Mouse (Mus musculus) hindbrain, postnatal 0 days (tissue): ENCODE data around the gene Itgal. TPM values are rescaled to one million over a fixed set of nuclear protein-coding genes. Genes with fewer than 3 reads are reported as not detected.

Experiments used
- ATAC-seq: fragments of 200-750 bp; cut with Nextera tagmentation; 2 replicates; pipeline ENCODE4 v1.8.0; 2017; ENCODE audit warnings: mild to moderate bottlenecking, moderate TSS enrichment, moderate library complexity
- DNase-seq: peaks from one replicate; pipeline ENCODE4 v3.0.0-alpha.2; 2015; ENCODE audit warnings: low spot score
- H3K27ac ChIP-seq: fragments of 300-500 bp; sonication (generic); 2 replicates; pipeline ENCODE4 v1.5.1; 2014; ENCODE audit warnings: mild to moderate bottlenecking
- H3K27me3 ChIP-seq: fragments of 300-500 bp; sonication (generic); 2 replicates; pipeline ENCODE4 v1.6.1; 2014; ENCODE audit warnings: low read length, mixed read lengths; ENCODE audit not compliant: insufficient read depth
- H3K36me3 ChIP-seq: fragments of 300-500 bp; sonication (generic); 2 replicates; pipeline ENCODE4 v1.6.1; 2014; ENCODE audit warnings: low read length, mixed read lengths; ENCODE audit not compliant: insufficient read depth
- H3K4me1 ChIP-seq: fragments of 300-500 bp; sonication (generic); 2 replicates; pipeline ENCODE4 v1.6.1; 2014; ENCODE audit warnings: antibody characterized with exemption, low read length, mixed read lengths; ENCODE audit not compliant: insufficient read depth
- H3K4me2 ChIP-seq: fragments of 300-500 bp; sonication (generic); 2 replicates; pipeline ENCODE4 v1.6.1; 2014; ENCODE audit warnings: low read depth, mild to moderate bottlenecking, low read length, moderate library complexity, mixed read lengths
- H3K4me3 ChIP-seq: fragments of 300-500 bp; sonication (generic); 2 replicates; pipeline ENCODE4 v1.5.1; 2014; ENCODE audit warnings: low read length
- H3K9ac ChIP-seq: fragments of 300-500 bp; sonication (generic); replicated peaks from 2 replicates; pipeline ENCODE4 v1.6.1; 2014; ENCODE audit warnings: mild to moderate bottlenecking, low read length, moderate library complexity, mixed read lengths
- H3K9me3 ChIP-seq: fragments of 300-500 bp; sonication (generic); 2 replicates; pipeline ENCODE4 v1.6.1; 2016; ENCODE audit warnings: low read length, mixed read lengths
- CTCF ChIP-seq: IDR thresholded peaks from 2 replicates; pipeline ENCODE4 v1.5.1; 2016; ENCODE audit warnings: antibody characterized with exemption, control low read depth, low read depth
- WGBS: fragments of 180-500 bp; shearing (Covaris S2); extraction: QIAGEN DNeasy Blood & Tissue Kit; methylation state at CpG from one replicate; pipeline ENCODE4 v1.1.7; 2014; 5-methylcytosine and 5-hydroxymethylcytosine counted together
- polyA plus RNA-seq: library from polyadenylated mRNA; unstranded; fragments of >200 nt; fragmentation: Nextera tagmentation; extraction: Ambion mirVana; gene quantifications from 2 replicates; pipeline ENCODE4 v1.2.1, GENCODE M21; 2015
- total RNA-seq: library from RNA; depleted of rRNA; stranded (reverse); fragments of >200 nt; gene quantifications from 2 replicates; pipeline ENCODE4 v1.2.3, GENCODE M21; 2014

The Itgal gene
- total and polyA plus RNA-seq, 2 experiments from 2014 or later, result 0.26 TPM; not detected in 1

- Histone ChIP-seq H3K4me2 (no peak overlapping the region), H3K4me1 (no peaks in the 10 kb centered on the region), H3K27me3 (no peaks in the 10 kb centered on the region), H3K9ac (no peak overlapping the region), H3K4me3 (no peak overlapping the region), H3K9me3 (no peaks in the 10 kb centered on the region), H3K36me3 (no peaks in the 10 kb centered on the region), H3K27ac (no peak overlapping the region)
- no peak for TF ChIP-seq CTCF
- 90% methylated on average over 2 of the region's 2 CpGs for WGBS
- no peak for ATAC-seq
- no peak for DNase-seq
Measured at GRCm38 (mm10) chr7:127255965-127256364, 40.1 kb upstream of the Itgal start.

GRCm38 (mm10) chr7:127256518-127256917, 39.5 kb upstream of the Itgal start:
- Histone ChIP-seq H3K27ac (no peak overlapping the region), H3K27me3 (no peaks in the 10 kb centered on the region), H3K4me3 (no peak overlapping the region), H3K4me2 (no peak overlapping the region), H3K4me1 (no peaks in the 10 kb centered on the region), H3K9me3 (no peaks in the 10 kb centered on the region), H3K9ac (no peak overlapping the region), H3K36me3 (no peaks in the 10 kb centered on the region)
- no peak for TF ChIP-seq CTCF
- WGBS, result 89% methylated on average over 5 of the region's 5 CpGs
- DNase-seq (no peak), ATAC-seq (no peak)

GRCm38 (mm10) chr7:127259186-127259905, 36.7 kb upstream of the Itgal start:
- no peaks in the 10 kb centered on the region for H3K27me3 ChIP-seq
- H3K4me1 ChIP-seq, result no peaks in the 10 kb centered on the region
- H3K9me3 ChIP-seq, result no peaks in the 10 kb centered on the region
- H3K4me2 ChIP-seq, result peak overlapping the region; percentile 59
- WGBS, result 69% methylated on average over 8 of the region's 8 CpGs
- H3K4me3 ChIP-seq, result no peak overlapping the region
- DNase-seq (no peak), ATAC-seq (no peak)
- no peaks in the 10 kb centered on the region for H3K36me3 ChIP-seq
- no peak overlapping the region for H3K27ac ChIP-seq
- peak overlapping the region; percentile 1; the same call in 1 of the 2 replicates for H3K9ac ChIP-seq
- TF ChIP-seq CTCF, result no peak; the same call in 1 of the 2 replicates

GRCm38 (mm10) chr7:127260309-127261111, 35.5 kb upstream of the Itgal start, which contains the start of gene Dctpp1:
Gene Dctpp1 (minus strand): TSS chr7:127260709.
- H3K4me1 ChIP-seq, result no peaks in the 10 kb centered on the region
- WGBS, result under 1% methylated on average over 49 of the region's 50 CpGs

GRCm38 (mm10) chr7:127262218-127262961, 33.7 kb upstream of the Itgal start:
- Histone ChIP-seq H3K4me1 (no peaks in the 10 kb centered on the region), H3K9me3 (no peaks in the 10 kb centered on the region), H3K27me3 (no peaks in the 10 kb centered on the region), H3K4me3 (no peak overlapping the region), H3K4me2 (no peak overlapping the region), H3K27ac (no peak overlapping the region), H3K36me3 (no peaks in the 10 kb centered on the region), H3K9ac (no peak overlapping the region)
- ATAC-seq, result no peak
- no peak for TF ChIP-seq CTCF
- 79% methylated on average over 10 of the region's 10 CpGs for WGBS
- no peak for DNase-seq

More at GRCm38 (mm10) chr7:127260309-127261111, 35.5 kb upstream of the Itgal start, which contains the start of gene Dctpp1:
- peak; percentile 99 for DNase-seq
- Histone ChIP-seq H3K27ac (peak within 1 kb of the TSS; percentile 28; the same call in 1 of the 2 replicates), H3K27me3 (no peaks in the 10 kb centered on the region), H3K9ac (peak within 1 kb of the TSS; percentile 53), H3K4me3 (peak within 1 kb of the TSS; percentile 59), H3K4me2 (peak within 1 kb of the TSS; percentile 59), H3K9me3 (no peaks in the 10 kb centered on the region), H3K36me3 (no peaks in the 10 kb centered on the region)
- peak; percentile 99 for ATAC-seq
- TF ChIP-seq CTCF, result peak; percentile 80

- H3K9ac ChIP-seq, result no peak overlapping the region
- H3K36me3 ChIP-seq, result no peaks in the 10 kb centered on the region
- H3K27me3 ChIP-seq, result no peaks in the 10 kb centered on the region
- no peak overlapping the region for H3K4me2 ChIP-seq
- DNase-seq (no peak), ATAC-seq (no peak)
- no peak overlapping the region for H3K4me3 ChIP-seq
- H3K4me1 ChIP-seq, result no peaks in the 10 kb centered on the region
- no peak overlapping the region for H3K27ac ChIP-seq
- TF ChIP-seq CTCF, result no peak
- H3K9me3 ChIP-seq, result no peaks in the 10 kb centered on the region
- WGBS, result 95% methylated on average over 3 of the region's 3 CpGs
Measured at GRCm38 (mm10) chr7:127263526-127263925, 32.5 kb upstream of the Itgal start.
